Mouse (Mus musculus) spleen, postnatal 4 days (tissue): ENCODE data around the gene Ccnb1ip1.
A peak's percentile ranks its signal among the peaks of the same experiment; 100 is the strongest.
"Not testable (repeated sequence)": the region's sequence is repeated elsewhere in the genome, so short reads cannot be mapped to it uniquely, and the experiment has no call there.

ENCODE experiments used
- DNase-seq, 2 experiments: peaks; one replicate each; pipeline ENCODE4 v3.0.0; 2022; ENCODE audit warnings: low spot score in 2 of 2

Gene Ccnb1ip1

DNA sequence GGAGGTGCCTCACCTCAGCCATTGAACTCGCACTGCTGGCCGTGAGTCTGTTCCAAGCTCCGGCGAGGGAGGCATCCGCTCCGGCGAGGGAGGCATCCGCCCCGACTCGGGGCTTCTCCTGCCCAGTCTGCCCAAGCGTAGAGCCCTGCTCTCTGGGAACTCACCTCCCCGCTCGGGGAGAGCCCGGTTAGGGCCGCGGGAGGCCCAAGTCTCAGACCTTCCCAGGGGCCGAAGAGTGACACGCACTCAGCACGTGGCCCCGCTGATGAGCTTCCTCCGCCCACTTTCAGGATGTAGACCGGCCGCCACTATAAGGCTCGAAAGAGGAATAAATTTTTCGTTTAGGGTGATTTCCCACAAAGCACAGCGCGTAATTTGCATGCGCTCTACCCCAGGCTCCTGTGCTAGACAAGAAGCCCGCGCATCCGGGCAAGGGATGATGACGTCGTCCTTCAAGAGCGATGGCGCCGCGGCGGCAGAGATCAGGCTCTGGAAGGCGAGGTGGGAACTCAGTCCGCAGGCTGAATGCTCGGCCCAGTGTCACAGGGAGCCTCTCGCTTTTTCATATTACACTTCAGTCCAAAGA lies at the start of gene Ccnb1ip1, which contains the start of gene Parp2:
Gene Ccnb1ip1, minus strand, starts transcription at position 246 of the 586 bp plus-strand sequence.
Gene Parp2, plus strand, starts transcription at position 355 of the 586 bp plus-strand sequence.
- peak; percentile 96 to 98 for DNase-seq

DNA sequence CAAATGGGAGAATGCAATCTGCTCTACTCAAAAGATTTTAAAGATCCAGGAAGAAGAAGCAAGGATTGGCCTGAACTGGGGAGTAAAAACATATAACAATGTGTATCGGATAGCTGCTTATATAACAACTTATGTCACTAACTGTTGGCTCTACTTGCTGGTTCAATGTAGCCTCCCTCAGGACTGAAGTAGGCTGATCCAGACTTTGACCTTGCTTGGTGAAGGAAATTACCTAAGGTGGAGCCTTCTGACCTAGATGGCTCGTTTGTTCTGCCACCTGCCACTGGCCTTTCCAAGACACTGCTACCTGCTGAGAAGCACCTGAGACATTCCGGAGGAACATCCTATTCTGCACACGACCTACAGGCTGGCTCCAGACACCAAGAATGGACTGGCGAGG lies 48.3 kb upstream of the Ccnb1ip1 start:
- DNase-seq = no peak

DNA sequence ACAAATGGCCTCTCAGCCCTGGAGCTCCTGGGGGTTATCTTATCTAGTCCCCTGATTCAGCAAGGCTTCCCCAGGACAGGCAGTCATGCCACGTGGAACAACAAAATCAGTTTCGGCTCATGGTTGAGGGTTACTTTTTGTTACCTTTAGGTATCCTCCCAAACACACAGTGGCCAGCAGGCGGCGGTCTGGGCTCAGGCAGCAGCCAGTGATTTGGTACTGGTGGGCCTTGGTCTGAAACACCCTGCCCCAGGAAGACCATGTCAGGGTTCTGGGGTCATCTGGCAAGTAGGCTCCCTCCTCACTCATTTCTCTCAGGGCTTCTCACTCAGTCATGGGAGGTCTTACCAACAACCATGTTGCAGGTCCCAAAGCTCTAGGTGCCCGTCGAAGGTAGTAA lies 29.7 kb upstream of the Ccnb1ip1 start:
- DNase-seq = peak in 1 of 2 experiments; percentile 64

DNA sequence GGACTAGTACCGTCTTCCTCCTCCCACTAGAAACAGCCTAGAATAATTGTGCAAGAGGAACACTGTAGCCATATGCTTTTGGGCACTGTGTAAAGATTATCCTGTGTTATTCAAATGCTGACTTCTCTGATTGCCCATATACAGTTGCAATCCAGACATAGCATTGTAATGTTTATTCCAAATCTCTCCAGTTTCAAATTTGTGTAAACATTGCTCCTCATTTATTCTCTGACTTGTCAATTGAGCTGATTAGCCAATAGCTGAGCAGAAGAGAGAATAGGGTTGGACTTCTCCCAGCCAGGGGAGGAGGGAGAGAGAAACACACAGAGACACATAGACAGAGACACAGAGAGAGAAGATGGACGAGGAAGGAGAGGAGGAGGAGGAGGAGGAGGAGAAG lies 26.9 kb upstream of the Ccnb1ip1 start:
- DNase-seq = no peak

DNA sequence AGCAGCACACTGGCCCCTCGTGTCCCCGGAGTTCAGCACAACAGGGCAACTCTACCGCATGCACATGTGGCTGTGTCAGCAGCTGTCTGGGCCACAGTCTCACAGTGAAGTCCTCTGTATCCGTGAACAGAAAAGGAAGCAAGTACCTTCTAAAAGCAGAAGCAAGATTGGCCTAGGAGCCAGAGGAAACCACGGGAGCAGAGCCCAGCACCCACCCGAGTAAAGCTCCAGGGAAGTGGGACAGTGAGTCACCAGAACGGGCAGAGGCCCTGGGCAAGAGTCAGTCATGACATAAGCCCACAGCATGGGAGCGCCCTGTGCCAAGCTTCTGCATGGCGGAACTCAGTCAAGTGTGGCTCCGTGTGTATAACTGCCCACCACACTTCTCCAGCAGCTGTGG lies 26.4 kb upstream of the Ccnb1ip1 start:
- peak; percentile 28 to 62 for DNase-seq

DNA sequence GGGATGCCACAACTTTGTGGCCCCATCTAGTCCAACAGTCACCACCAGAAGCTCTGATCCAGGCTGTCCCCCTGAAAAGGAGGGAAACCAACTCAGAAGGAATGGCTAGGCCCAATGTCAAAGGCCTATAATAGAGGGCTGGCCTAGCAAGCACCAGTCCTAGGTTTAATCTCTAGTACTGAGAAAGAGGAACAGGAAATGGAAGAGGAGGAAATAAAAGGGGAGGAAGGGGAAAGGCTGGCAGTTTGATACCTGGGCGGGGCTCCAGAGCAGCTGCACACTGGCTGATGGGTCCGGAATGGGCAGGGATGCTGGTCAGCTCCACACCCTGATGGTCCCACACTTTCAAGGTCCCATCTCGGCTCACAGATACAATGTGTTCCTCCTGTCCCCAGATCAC lies 22.3 kb upstream of the Ccnb1ip1 start:
- no peak for DNase-seq

DNA sequence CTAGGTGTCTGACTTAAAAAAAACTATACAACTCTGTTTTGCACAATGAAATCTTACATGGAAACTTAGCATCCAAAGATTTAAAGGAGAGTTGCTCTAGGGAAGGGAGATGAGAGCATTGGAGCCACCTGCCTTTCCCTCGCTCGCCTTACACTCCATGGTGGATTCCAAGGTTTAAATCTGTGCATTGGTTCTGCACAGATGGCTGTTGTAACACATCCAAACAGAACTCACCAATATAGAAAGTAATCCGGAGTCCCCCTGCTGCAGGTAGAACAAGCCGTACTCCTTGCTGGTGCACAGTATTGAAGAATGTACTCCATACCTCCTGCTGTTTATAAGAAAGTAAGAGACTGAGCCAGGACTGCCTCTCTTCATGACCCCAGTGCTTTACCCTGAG lies 19.0 kb upstream of the Ccnb1ip1 start:
- DNase-seq = peak in 1 of 2 experiments; percentile 42

DNA sequence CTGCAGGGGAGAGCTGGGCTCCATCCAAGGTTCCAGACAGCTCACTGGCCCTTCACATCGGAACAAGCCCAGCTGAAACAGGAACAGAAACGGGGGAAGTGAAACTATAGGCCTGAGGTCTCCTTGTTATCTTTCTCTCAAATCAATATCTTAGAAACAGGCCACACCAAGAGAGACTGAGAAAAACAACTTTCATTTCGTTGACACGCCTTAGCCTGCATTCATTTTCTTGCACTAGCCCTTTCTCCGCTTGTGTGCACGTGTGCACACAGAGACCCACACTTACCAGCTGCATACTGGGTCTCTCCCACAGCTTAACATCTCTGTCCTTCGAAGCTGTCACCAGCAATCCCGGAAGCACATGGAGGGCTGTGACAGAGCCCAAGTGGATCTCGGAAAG lies 16.7 kb upstream of the Ccnb1ip1 start:
- no peak for DNase-seq

DNA sequence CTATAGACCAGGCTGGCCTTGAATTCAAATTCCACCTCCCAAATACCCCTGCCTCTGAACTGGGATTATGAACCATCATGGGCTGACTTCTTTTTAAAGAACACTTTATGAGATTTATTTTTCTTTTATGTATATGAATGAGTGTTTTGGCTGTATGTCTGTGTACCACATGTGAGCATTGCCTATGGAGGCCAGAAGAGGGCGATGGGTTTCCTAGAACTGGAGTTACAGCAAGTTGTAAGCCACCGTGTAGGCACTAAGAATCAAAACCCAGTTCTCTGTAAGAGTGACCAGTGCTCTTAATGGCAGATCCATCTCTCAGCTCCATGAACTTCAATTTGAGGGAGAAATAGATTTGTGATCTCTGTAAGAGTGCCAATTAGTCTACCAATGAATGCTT lies 15.7 kb upstream of the Ccnb1ip1 start:
- DNase-seq = no peak

DNA sequence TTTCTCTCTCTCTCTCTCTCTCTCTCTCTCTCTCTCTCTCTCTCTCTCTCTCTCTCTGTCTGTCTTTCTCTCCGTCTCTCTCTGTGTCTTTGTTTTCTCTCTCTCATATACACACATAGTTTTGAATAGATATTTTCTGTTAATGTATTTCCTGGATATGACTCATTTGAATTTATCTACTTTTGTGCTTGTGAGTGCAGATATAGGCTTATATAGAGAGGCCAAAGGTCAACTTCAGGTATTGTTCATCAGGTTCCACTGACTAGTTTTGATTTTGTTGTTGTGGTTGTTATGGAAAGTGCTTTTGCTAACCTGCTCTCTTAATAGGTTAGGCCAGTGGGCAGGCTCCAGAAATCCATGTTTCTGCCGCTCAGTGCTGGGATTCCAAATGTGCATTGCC lies 5.5 kb upstream of the Ccnb1ip1 start:
- DNase-seq = no peak

DNA sequence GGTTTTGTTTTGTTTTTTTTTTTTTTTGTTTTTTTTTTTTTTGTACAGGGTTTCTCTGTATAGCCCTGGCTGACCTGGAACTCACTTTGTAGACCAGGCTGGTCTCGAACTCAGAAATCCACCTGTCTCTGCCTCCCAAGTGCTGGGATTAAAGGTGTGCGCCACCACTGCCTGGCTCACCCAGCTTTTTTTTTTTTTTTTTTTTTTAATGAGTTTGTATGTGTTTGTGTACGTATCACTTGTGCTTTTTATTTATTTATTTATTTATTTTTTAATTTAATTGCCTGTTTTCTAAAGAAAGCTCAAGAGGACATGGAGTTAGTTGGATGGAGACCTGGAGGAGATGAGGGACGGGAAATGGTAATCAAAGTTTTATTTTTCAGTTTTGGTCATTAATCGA lies 1.1 kb downstream of the Ccnb1ip1 start:
- DNase-seq = not testable (repeated sequence)

DNA sequence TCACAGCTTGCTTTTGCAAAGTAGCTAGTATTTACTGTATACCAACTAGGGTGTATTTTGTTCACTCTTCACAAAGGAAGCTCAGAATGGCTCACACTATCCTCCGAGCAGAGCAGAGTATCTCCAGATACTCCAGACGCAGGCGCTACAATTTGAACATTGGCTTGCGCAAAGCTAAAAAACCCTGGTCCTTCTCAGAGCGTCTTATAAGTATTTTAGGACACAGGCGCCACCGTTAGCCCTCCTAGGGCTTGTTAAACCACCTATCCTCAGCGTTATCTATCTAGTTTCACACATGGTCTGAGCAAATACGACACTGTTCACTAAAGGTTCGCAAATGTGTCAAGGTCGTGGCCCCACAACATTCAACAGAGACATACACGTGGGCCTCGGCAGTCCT lies 2.8 kb downstream of the Ccnb1ip1 start:
- DNase-seq = no peak

DNA sequence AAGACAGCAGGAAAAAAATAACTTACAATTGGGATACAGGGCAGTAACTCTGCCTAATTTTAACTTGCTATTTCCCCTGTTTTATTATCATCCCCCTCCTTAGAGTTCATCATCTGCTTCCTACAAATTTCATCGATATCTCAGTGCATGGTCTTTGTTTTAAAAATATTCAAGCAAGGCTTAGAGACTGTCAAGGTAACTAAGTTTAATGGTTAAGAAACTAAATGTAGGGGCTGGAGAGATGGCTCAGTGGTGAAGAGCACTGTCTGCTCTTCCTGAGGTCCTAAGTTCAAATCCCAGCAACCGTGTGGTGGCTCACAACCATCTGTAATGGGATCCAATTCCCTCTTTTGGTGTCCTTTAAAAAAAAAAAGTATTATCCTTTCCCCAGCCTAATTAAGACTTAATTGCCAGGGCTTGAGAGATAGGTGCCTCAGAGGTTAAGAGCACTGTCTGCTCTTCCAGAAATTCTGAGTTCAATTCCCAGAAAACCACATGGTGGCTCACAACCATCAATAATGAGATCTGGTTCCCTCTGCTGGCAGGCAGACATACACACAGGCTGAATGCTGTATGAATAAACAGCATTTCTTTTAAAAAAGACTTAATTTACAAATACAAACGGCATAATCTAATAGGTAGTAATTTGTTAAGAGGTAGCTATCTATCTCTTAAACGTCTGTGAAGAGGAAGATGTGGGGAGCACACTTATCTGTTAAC lies 4.5 kb downstream of the Ccnb1ip1 start:
- DNase-seq = no peak

DNA sequence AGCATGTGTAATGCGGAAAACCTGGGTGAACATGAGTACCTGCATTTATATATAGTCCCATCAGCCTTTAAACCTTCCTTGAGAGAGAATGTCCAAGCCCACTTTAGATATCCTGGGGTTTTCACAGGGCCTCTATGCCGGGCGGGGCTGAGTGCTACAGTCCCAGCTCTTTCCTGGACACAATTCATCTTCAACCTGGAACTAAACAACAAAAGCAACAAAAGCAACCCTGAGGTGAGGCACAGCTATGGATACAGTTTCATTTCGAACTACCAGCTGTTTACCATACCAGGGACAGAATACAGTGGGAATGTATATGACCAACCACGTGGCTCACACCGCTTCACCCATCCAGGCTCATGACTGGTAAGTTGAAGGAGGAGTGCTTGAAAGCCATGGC lies 5.1 kb downstream of the Ccnb1ip1 start:
- DNase-seq = no peak

DNA sequence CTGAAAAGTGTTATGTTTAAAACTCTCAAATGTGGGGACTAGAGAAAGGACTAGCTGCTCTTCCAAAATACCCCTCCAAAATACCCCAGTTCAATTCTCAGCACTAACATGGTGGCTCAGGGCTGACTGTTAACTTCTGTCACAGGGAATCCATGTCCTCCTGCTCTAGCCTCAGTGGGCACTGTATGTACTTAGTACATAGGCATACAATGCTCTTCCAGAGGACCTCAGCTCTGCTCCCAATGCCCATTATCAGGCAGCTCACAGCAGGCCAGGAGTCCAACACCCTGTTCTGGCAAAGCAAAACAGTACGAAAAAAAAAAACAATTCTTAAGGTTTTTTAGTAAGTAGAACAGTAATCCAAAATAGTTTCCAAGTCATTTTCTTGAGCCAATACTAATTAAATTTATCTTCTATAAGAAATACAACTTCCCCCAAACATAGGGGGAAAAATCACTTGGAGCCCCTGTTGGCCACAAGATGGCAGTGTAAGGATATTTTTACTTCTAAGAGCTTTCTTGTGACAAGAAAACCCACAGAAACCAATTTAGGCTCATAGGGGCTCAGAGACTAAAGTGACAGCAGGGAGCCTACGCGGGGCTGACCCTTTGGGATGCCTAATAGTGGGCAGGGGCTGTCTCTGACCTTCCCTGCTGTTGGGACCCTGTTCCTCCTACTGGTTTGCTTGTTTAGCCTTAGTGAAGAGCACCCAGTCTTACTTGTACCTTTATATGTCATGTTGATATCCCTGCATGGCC lies 7.9 kb downstream of the Ccnb1ip1 start:
- DNase-seq = peak in 1 of 2 experiments; percentile 20

DNA sequence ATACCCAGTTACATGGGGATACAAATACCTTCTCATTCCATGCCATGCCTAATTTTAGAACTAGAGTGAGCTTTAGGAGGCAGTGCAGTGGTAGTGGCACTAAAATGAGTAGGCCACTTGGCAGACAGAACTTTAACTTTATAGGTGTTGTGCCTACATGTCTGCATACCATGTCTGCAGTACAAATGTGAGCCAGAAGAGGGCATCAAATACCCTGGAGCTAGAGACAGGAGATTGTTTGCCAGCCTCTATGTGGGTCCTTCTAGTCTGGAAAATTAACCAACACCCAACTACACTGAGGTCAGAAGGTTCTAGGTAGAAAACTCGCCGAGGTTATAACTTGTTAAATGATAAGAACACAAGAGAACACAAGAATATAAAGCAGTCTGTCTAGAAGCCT lies 9.0 kb downstream of the Ccnb1ip1 start:
- peak in 1 of 2 experiments; percentile 32 for DNase-seq

DNA sequence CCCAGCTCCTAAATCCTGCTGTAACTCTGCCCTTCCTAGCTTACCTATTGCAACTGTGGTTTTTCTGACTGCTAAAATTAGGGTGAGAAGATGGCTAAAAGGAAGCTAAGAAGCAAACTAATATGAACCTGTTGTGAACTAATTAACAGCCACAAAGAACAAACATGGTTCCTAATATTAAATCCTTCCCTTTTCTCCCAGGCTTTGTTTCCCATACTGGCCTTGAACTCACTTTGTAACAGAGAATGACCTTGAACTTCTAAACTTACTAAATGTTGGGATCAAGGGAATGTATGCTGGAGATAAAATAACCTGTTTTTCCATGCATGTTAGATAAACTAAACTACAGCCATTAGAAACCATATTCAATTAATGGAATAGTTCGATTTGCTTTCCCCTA lies 11.1 kb downstream of the Ccnb1ip1 start:
- DNase-seq = no peak

DNA sequence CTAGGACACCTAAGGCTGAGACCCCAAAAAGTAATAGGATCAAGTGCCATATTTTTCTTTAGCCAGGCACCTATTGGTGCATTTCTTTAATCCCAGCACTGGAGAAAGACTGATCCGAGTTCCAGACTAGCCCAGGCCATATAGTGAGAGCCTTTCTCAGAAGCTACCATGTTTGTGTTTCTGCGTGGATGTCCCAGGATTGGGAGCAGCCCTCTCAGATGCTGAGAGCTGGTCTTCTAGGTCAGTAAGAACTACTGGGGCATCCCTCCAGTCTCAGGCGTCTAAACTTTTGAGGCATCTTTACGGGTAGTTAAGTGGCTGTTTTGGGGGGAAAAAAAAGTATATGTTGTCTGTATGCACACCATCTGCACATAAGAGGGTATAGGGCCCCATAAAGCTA lies 11.6 kb downstream of the Ccnb1ip1 start:
- DNase-seq = no peak

DNA sequence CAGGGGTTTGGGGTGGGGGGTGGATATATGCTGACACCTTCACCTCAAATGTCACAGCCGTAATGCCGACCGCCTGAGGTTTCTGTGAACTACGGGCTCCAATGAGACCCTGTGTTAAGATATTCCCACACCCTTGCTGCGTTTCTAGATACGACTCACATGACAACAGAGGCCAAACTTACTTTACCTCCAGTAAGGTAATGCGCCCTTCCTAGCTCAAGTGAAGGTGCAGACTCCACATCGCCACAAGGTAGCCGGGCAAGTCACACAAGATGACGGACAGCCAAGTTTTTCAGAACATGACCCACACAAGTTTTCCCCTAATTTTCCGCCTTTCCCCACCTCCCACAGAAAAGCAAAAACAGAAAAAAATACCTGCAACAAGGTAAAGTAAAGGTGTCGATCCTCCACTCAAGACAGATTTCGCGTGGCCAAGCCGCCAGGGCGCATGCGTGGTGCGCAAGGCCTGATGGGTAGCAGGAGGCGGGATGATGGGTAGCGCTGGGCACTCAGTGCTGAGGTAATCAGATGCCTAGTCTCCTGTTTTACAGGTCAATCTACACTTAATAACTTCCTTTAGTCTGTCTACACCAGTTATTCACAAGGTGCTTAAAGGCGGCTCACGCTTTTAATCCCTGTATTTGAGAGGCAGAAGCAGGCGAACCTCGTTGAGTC lies 12.1 kb downstream of the Ccnb1ip1 start:
- DNase-seq = no peak

DNA sequence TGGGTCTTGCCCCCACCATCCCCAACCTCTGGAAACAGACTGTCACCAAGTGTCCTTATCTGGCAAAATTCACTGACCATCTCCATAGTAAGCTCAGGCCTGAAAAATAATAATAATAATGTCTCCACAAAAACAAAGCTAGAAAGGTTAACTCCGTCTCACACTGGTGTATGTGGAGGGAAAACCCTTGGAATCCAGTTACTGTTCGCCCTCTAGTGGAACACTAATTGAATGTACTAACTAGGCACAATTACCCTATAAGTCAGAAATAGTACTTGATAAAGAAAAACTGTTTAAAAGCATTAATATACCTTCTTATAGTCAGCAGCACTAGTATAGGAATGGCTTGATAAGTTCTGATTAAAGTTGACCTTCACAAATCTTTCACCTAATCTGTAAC lies 19.4 kb downstream of the Ccnb1ip1 start:
- DNase-seq = no peak

DNA sequence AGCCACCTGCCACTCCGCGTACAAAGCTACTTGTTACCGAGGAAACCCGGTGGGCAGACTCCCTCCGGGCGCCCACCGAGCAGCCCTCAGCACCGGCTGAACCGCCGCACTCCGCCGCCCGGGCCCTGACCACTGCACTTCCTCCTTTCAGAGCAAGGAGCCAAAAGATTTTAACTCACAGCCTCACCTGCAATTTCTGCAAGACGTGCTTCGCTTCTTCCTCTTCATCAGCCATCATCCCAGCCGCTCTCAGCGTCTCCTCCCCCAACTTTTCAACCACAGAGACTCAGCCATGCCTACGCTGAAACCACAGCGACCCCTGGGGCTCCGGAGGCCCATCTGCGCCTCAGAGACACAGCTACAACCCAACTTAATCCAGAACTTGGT lies 22.3 kb downstream of the Ccnb1ip1 start, which contains the start of gene Ttc5:
Gene Ttc5, minus strand, starts transcription at position 269 of the 387 bp plus-strand sequence.
- DNase-seq = peak; percentile 94 to 98
